Mouse (Mus musculus) hematopoietic multipotent progenitor cell, adult 10-12 weeks (in vitro differentiated cells): ENCODE results near the gene Gm36210. TPM values are rescaled to one million over a fixed set of nuclear protein-coding genes. Genes with fewer than 3 reads are reported as not detected.

ENCODE experiments used
- polyA plus RNA-seq: library from polyadenylated mRNA; stranded (reverse); fragments of >175 nt; gene quantifications from 2 replicates; pipeline ENCODE4 v1.2.3, GENCODE M21; 2012; ENCODE audit warnings: low replicate concordance

Gm36210 gene
- 0.17 TPM in 1 of 2 replicates, not detected in the other for polyA plus RNA-seq

DNA sequence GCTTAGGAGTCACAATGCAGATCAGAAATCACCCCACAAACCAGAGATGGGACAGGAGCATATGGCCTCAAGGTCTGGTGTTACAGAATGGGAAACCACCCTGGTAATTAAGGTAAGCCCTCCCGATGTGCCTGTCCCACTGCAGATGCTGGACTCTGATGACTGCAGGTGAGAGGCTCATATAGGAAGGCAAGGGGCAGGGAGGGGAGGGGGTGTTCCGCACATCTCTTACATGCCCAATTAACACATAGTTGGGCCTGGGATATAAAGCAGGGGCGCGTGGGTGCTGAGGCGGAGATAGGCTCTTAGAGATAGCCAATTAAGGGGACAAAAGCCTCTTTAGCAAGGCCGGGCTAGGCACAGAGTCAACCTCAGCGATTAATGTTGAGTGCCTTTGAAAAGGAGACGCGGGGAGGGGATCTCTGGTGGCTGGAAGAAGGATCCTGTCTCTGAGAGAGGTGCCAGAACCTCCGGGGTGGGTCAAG lies at the start of gene Gm36210:
Gm36210 (minus strand) TSS at position 51 of the 485 bp plus-strand sequence.

DNA sequence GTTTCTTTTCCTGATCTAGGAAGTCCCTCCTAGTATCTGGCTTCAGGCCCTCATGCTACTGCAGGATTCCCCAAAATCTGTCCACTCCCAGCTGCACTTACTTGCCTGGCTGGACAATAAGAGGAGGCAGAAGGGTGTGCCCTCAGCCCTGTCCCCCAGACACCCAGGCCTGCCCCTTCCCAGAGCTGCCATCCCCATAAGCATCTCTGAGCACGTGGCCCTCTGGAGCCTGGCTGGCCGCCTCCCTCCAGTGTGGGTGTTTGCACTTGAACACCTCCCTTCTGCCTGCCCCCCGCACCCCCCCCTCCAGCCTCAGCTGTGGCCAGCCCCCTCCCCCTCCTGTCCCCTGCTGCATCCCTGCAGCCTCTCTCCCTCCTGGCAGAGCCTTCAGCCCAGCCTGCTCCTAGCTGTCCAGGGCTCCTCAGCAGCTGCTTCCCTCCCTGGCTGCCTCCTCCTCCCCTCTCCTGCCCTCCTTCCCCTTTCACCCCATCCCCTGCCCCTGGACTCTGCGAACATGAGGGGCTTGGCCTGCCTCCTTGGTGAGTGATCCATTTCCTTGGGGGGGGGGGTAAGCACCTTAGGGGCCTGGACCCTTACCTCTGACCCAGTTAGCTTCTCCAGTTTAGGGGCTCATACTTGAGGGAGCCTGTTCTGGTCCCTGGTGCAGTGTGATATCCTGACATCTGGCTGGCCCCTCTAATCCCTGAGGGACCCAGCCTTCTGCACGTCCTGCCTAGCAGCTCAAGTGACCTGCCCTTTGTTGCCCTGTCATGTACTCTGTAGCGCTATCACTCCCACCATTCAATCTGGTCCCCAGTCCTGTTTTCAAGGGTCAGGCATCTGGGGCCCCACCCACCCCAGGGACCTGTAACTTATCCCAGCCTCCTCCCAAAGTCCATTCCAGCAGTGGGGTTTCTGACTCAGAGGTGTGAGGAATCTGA lies 19.4 kb upstream of the Gm36210 start, which contains the start of gene Ssc5d:
Ssc5d (plus strand) TSS at position 345 of the 941 bp plus-strand sequence.

DNA sequence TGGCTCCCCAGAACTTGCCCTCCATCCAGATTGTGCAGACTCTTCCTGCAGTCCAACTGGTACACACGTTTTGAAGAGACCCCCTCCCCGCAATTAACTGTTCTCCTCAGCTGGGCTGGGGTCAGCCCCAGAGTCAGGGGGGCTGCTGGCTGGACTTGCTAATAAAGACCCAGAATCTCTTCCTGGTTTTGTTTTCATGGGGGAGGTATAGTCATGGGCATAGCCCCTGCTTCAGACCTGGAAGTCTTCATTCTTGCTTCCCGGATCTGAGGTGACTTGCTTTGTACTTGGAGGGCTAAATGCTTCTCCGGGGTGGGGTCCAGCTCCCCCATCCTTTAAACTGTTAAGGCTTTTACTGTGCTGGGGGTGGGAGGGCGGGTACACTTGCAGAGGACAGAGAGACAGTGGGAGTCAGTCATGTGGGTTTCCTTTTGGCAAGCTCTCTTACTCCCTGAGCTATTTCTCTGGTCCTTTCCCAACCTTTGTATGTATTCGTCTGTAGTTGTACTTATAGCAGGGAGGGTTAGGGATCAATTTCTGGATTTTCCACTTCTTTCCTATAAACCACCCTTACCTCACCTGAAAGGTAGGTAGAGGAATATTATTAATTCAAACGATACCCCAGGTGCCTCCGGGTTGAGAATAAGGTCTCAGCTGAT lies 15.6 kb upstream of the Gm36210 start, which contains the start of gene Nat14:
Nat14 (plus strand) TSS at position 205 of the 659 bp plus-strand sequence.

DNA sequence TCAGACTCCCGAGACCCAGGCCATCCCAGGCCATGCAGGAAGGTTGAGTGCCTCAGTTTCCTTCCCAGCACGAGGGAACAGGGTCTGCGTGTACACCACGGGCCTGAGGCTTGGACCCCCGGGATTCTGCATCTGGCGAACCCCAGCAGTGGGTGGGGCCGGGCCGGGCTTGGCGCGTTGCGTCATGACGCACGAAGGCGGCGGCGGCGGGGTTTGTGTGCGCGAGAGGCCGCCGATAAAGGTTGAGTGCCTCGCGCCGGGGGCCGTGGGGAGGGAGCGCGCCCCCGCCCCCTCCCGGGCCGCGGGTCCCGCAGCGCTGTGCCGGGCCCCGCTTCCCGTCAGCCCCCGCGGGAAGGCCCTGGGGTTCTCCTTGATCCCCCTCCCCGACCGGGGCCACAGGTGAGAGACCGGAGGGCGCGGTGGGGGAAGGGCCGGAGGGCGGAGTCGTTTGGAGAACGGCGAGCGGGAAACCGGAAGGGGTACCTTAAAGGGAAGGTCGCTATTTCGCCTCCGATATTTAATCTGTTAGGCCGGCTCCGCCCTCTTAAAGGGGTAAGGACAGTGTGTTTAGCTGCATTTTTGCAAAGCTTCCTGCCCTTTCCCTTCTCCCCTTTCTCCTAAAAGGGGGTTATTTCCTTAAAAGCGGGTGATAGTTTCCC lies 8.8 kb upstream of the Gm36210 start, which contains the start of gene Zfp628:
Zfp628 (plus strand) TSS at position 211 of the 659 bp plus-strand sequence.

DNA sequence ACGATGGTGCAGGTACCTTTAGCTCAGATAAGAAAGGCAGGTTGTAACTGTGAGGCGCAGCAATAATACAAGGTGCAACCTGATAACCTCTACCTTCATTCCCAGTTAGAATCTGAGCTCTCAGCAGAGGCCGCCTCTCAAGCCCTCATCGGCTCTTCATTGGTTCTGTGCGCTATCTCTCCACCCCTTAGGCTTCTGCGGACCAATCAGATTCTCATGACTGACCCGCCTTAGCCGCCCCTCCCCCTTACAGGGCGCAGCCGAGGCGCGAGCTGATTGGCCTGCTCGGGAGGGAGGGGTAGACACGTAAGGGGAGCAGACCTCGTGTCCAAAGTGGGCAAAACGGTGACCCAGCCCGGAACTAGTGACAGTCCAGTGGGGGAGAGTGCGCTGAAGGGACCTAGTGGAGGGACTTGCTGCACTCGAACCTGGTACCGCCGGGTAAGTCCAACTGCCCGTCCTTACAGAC lies 29.5 kb downstream of the Gm36210 start, which contains the start of gene Isoc2a:
Isoc2a (plus strand) TSS at position 401 of the 469 bp plus-strand sequence.

DNA sequence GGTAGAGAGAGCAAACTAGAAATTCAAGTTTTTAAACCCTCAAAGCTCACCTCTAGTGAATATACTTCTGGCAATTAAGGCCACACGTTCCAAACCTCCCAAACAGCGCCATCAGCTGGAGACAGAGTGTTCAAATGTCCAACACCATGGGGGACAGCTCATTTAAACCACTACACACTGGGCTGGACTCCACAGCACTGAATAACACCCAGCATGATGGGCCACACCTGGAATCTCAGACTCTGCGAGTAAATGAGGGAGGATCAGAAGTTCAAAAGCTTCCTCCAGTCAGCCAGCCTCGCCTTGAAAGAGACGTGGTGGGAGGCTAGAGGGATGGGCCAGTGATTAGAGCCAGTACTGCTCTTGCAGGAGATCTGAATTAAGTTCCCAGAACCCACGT lies 36.2 kb downstream of the Gm36210 start, which contains the start of gene Isoc2b:
Isoc2b (minus strand) TSS at position 126 of the 400 bp plus-strand sequence.

Other genes with a start within 250 kb of the Gm36210 start
- 241 and 493 TPM in 2 replicates for gene Ppp6r1, start 247.5 kb downstream of the Gm36210 start, polyA plus RNA-seq
- 70.2 and 112 TPM in 2 replicates for gene Hspbp1, start 221.4 kb downstream of the Gm36210 start, polyA plus RNA-seq
- gene Brsk1, start 215.9 kb downstream of the Gm36210 start, polyA plus RNA-seq = 0.12 and 0.15 TPM in 2 replicates
- 1.00 and 1.3 TPM in 2 replicates for gene Tmem150b, start 181.3 kb downstream of the Gm36210 start, polyA plus RNA-seq
- gene Kmt5c, start 166.4 kb downstream of the Gm36210 start, polyA plus RNA-seq = 141 and 389 TPM in 2 replicates
- gene Cox6b2, start 153.4 kb downstream of the Gm36210 start, polyA plus RNA-seq = 6.8 and 13.1 TPM in 2 replicates
- gene Fam71e2, start 135.2 kb downstream of the Gm36210 start, polyA plus RNA-seq = not detected in 2 replicates
- gene Il11, start 123.7 kb downstream of the Gm36210 start, polyA plus RNA-seq = 0.09 TPM in 1 of 2 replicates, not detected in the other
- gene Tmem190, start 123.6 kb downstream of the Gm36210 start, polyA plus RNA-seq = not detected in 2 replicates
- 22.8 and 58.3 TPM in 2 replicates for gene Tmem238, start 116.9 kb downstream of the Gm36210 start, polyA plus RNA-seq
- 2,892 and 4,049 TPM in 2 replicates for gene Rpl28, start 113.6 kb downstream of the Gm36210 start, polyA plus RNA-seq
- gene Ube2s, start 93.9 kb downstream of the Gm36210 start, polyA plus RNA-seq = 104 and 125 TPM in 2 replicates
- 0.09 and 1.7 TPM in 2 replicates for gene Shisa7, start 61.8 kb downstream of the Gm36210 start, polyA plus RNA-seq
- gene Isoc2b, start 36.3 kb downstream of the Gm36210 start, polyA plus RNA-seq = 1.5 and 1.6 TPM in 2 replicates
- gene Isoc2a, start 29.4 kb downstream of the Gm36210 start, polyA plus RNA-seq = 3.7 and 21.0 TPM in 2 replicates
- gene Zfp628, start 8.7 kb upstream of the Gm36210 start, polyA plus RNA-seq = 49.2 and 81.2 TPM in 2 replicates
- gene Nat14, start 15.5 kb upstream of the Gm36210 start, polyA plus RNA-seq = 1.9 and 3.5 TPM in 2 replicates
- gene Ssc5d, start 19.3 kb upstream of the Gm36210 start, polyA plus RNA-seq = 0.11 and 0.21 TPM in 2 replicates
- 0.25 and 0.81 TPM in 2 replicates for gene Sbk2, start 57.9 kb upstream of the Gm36210 start, polyA plus RNA-seq
- not detected in 2 replicates for gene Sbk3, start 64.7 kb upstream of the Gm36210 start, polyA plus RNA-seq
- 57.7 and 140 TPM in 2 replicates for gene Zfp579, start 89.6 kb upstream of the Gm36210 start, polyA plus RNA-seq
- gene Zfp524, start 107.9 kb upstream of the Gm36210 start, polyA plus RNA-seq = 60.5 and 72.3 TPM in 2 replicates
- 31.6 and 47.8 TPM in 2 replicates for gene Fiz1, start 108.2 kb upstream of the Gm36210 start, polyA plus RNA-seq
- gene Gm44973, start 109.0 kb upstream of the Gm36210 start, polyA plus RNA-seq = 55.5 TPM in 1 of 2 replicates, not detected in the other
- gene Zfp865, start 113.9 kb upstream of the Gm36210 start, polyA plus RNA-seq = 97.4 and 264 TPM in 2 replicates
- gene Ccdc106, start 114.0 kb upstream of the Gm36210 start, polyA plus RNA-seq = 0.99 and 2.0 TPM in 2 replicates
- gene 4632433K11Rik, start 127.6 kb upstream of the Gm36210 start, polyA plus RNA-seq = not detected in 2 replicates
- gene Zfp784, start 131.9 kb upstream of the Gm36210 start, polyA plus RNA-seq = 4.2 and 6.3 TPM in 2 replicates
- gene Zfp580, start 145.0 kb upstream of the Gm36210 start, polyA plus RNA-seq = 27.8 and 63.8 TPM in 2 replicates
- 344 and 667 TPM in 2 replicates for gene U2af2, start 155.6 kb upstream of the Gm36210 start, polyA plus RNA-seq
- gene Epn1, start 173.7 kb upstream of the Gm36210 start, polyA plus RNA-seq = 685 and 1,033 TPM in 2 replicates
- not detected in 2 replicates for gene Rfpl4, start 210.4 kb upstream of the Gm36210 start, polyA plus RNA-seq
- 0.20 and 0.23 TPM in 2 replicates for gene Rasl2-9, start 219.4 kb upstream of the Gm36210 start, polyA plus RNA-seq
- not detected in 2 replicates for gene Vmn1r55, start 243.2 kb upstream of the Gm36210 start, polyA plus RNA-seq